Mouse (Mus musculus): ENCODE results near the gene Lmx1b. TPM values are rescaled to one million over a fixed set of nuclear protein-coding genes. Genes with fewer than 3 reads are reported as not detected.

Lmx1b gene
- polyA plus RNA-seq, 1 experiment from 2014 or later: 5.0 TPM

DNA sequence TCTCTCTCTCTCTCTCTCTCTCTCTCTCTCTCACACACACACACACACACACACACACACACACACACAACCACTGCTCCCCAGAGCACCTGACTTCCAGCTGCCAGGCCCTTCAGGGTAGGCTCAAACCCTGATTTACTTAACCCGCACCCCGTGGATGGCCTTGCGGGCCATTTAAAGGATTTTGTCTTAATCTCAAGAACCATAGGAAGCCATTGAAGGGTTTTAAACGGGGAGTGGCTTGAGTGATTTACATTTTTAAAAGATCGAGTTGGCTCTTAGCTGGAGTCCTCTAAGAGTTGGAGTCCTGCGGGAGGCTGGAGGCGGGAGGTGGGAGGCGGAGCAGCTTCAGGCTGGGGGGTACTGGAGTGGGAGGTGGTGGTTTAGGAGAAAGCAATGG, 58.4 kb downstream of the Lmx1b start:
- Histone ChIP-seq H3K27me3 (ENCODE audit: control insufficient read depth, insufficient read depth, low read length) (peaks cover 68% of the 10 kb centered on the region), H3K4me2 (replicated peaks; ENCODE audit: low read depth, low read length) (no peak overlapping the region), H3K36me3 (ENCODE audit: control insufficient read depth, insufficient read depth, low read length) (no peaks in the 10 kb centered on the region), H3K4me1 (replicated peaks; ENCODE audit: control insufficient read depth, insufficient read depth, low read length) (peaks cover 24% of the 10 kb centered on the region), H3K9ac (ENCODE audit: low read depth, low read length) (no peak overlapping the region), H3K9me3 (ENCODE audit: control insufficient read depth, low read length) (no peaks in the 10 kb centered on the region), H3K27ac (ENCODE audit: low read depth, low read length) (no peak overlapping the region), H3K4me3 (ENCODE audit: low read depth, low read length) (no peak overlapping the region)
- DNase-seq (ENCODE audit: low spot score) (no peak), ATAC-seq (ENCODE audit: low FRiP score) (no peak)
- WGBS: 4% methylated on average over 8 of the region's 8 CpGs

DNA sequence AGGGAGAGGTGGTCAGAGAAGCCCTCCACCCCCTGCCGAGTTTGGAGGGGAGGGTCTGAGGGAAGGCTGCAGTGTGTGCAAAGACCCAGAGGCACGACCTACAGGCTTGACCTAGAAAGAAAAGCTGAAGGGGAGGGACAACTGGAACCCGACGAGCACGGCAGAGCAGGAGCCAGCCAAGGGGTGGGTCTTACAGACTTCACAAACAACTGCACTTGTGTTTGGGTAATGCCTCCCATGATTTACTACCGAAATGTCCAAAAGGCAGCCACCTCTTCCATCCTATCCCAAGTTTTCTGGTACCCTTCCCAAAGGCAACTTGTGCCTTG, 58.9 kb downstream of the Lmx1b start:
- DNase-seq (ENCODE audit: low spot score) (no peak), ATAC-seq (ENCODE audit: low FRiP score) (no peak)
- H3K9me3 ChIP-seq (ENCODE audit: control insufficient read depth, low read length): no peaks in the 10 kb centered on the region
- H3K36me3 ChIP-seq (ENCODE audit: control insufficient read depth, insufficient read depth, low read length): no peaks in the 10 kb centered on the region
- no peak overlapping the region for H3K27ac ChIP-seq (ENCODE audit: low read depth, low read length)
- peaks cover 24% of the 10 kb centered on the region for H3K4me1 ChIP-seq (replicated peaks; ENCODE audit: control insufficient read depth, insufficient read depth, low read length)
- H3K9ac ChIP-seq (ENCODE audit: low read depth, low read length): no peak overlapping the region; the same call in 1 of the 2 replicates
- 0 out of 2 replicates have a peak overlapping the region, but pooled peaks have one; percentile 20 for H3K4me3 ChIP-seq (ENCODE audit: low read depth, low read length)
- H3K4me2 ChIP-seq (replicated peaks; ENCODE audit: low read depth, low read length): no peak overlapping the region
- WGBS: 0% methylated on average over 6 of the region's 6 CpGs
- H3K27me3 ChIP-seq (ENCODE audit: control insufficient read depth, insufficient read depth, low read length): peaks cover 70% of the 10 kb centered on the region

DNA sequence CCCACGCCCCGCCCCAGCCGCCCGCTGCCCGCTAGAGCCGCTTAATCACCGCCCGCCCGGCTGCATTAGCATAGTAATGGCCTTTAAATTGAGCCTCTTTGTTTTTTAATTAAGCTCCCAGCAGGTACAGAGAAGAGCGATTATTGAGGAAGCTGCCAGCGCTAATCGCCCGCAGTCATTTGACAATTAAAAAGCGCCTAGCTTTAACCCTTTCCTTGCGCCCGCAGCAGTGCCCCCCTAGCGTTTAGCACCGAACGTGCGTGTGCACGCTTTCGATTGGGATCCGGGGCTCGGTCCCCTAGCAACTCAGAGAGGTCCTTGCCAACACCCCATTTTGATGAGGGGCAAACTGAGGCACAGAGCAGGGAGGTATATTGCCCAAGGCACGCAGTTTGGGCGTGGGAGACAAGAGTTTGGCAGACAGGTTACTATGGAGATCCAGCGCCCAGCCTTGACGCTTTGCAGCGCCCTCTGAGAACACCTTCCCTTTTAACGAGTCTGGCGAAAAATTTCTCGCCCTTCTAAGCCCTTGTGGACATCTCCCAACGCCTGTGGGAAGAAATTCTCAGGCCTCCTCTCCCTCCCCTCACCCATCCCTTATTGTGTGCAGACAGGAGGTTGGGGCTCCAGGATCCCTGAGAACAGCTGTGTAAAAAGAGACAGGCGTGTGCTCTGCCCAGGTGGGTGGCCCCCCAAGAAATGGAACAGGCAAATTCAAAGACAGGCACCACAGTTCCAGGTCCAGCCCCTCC, 59.4 kb downstream of the Lmx1b start:
- Histone ChIP-seq H3K9ac (ENCODE audit: low read depth, low read length) (no peak overlapping the region; the same call in 1 of the 2 replicates), H3K4me1 (replicated peaks; ENCODE audit: control insufficient read depth, insufficient read depth, low read length) (peaks cover 24% of the 10 kb centered on the region), H3K27ac (ENCODE audit: low read depth, low read length) (no peak overlapping the region), H3K36me3 (ENCODE audit: control insufficient read depth, insufficient read depth, low read length) (no peaks in the 10 kb centered on the region), H3K4me2 (replicated peaks; ENCODE audit: low read depth, low read length) (peak overlapping the region; percentile 34), H3K4me3 (ENCODE audit: low read depth, low read length) (peak overlapping the region; percentile 20; the same call in 1 of the 2 replicates), H3K27me3 (ENCODE audit: control insufficient read depth, insufficient read depth, low read length) (peaks cover 71% of the 10 kb centered on the region), H3K9me3 (ENCODE audit: control insufficient read depth, low read length) (no peaks in the 10 kb centered on the region)
- no peak for DNase-seq (ENCODE audit: low spot score)
- no peak for ATAC-seq (ENCODE audit: low FRiP score)
- 2% methylated on average over 34 of the region's 34 CpGs for WGBS

DNA sequence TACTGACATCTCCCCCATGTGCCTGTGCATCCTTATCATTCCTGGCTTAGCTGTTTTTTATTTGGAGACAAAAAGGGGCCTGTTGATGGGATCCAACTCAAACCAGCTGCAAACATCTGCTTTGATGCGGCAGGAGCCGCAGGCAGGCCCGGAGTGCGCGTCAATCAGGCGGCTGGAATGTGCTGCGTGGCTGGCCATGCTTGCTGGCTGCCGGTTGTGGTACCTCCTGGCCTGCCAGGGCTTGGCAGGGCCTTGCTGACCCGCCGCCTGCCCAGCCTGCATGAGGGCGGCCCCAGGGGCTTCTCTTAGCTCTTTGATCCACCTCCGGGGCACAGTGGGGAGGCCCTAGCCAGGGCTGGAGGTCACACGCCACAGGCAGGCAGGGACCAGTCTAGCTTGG, 64.9 kb downstream of the Lmx1b start:
- H3K4me3 ChIP-seq (ENCODE audit: low read depth, low read length): no peak overlapping the region
- WGBS: 15% methylated on average over 13 of the region's 13 CpGs
- H3K9me3 ChIP-seq (ENCODE audit: control insufficient read depth, low read length): no peaks in the 10 kb centered on the region
- no peak for ATAC-seq (ENCODE audit: low FRiP score)
- no peak for DNase-seq (ENCODE audit: low spot score)
- H3K9ac ChIP-seq (ENCODE audit: low read depth, low read length): no peak overlapping the region
- no peaks in the 10 kb centered on the region for H3K36me3 ChIP-seq (ENCODE audit: control insufficient read depth, insufficient read depth, low read length)
- H3K4me1 ChIP-seq (replicated peaks; ENCODE audit: control insufficient read depth, insufficient read depth, low read length): peaks cover 2% of the 10 kb centered on the region; the same call in 1 of the 2 replicates
- H3K27ac ChIP-seq (ENCODE audit: low read depth, low read length): no peak overlapping the region
- no peak overlapping the region for H3K4me2 ChIP-seq (replicated peaks; ENCODE audit: low read depth, low read length)
- peaks cover 41% of the 10 kb centered on the region for H3K27me3 ChIP-seq (ENCODE audit: control insufficient read depth, insufficient read depth, low read length)

DNA sequence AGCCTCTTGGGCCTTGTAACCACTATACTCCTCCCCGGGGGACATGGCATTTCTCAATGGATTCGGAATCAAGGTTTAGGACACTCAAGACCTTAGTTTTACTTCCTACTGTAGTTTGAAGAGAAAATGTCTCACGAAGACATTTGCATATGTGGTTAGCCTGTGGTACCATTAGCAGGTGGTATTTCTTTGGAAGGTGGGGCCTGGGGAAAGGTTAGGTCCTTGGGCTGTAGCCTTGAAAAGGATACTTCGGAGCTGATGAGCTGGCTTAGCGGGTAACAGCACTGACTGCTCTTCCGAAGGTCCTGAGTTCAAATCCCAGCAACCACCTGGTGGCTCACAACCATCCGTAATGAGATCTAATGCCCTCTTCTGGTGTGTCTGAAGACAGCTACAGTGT, 67.2 kb downstream of the Lmx1b start:
- H3K4me1 ChIP-seq (replicated peaks; ENCODE audit: control insufficient read depth, insufficient read depth, low read length): no peaks in the 10 kb centered on the region
- no peak for DNase-seq (ENCODE audit: low spot score)
- 91% methylated on average over 7 of the region's 7 CpGs for WGBS

DNA sequence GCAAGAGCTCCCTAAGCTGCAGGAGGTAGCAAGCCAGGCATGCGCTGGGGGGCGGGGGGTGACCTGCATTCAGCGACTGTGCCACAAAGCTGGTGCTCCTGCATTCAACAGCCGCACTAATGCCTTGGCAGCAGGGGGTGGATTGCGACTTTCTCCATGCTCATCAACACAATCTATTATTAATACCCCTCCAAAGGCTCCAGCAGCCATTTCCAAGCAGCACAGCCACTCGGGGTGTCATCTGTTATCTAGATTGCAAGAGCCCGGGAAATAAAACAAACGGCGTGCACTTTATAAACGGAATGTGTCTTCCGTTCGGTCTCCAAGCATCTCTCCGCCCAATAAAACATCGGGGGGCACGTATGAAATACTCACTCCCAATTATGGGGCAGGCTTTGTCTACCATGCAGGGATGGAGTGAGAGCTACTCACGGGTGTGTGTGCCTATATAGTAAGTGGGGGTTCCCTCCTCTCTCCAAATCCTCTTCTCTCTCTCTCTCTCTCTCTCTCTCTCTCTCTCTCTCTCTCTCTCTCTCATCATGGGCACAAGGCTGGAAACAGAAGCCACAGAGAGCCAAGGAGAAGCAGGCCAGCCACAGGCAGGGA, 69.0 kb downstream of the Lmx1b start:
- no peak overlapping the region for H3K4me2 ChIP-seq (replicated peaks; ENCODE audit: low read depth, low read length)
- peaks cover 23% of the 10 kb centered on the region for H3K27me3 ChIP-seq (ENCODE audit: control insufficient read depth, insufficient read depth, low read length)
- H3K4me1 ChIP-seq (replicated peaks; ENCODE audit: control insufficient read depth, insufficient read depth, low read length): no peaks in the 10 kb centered on the region
- no peaks in the 10 kb centered on the region for H3K9me3 ChIP-seq (ENCODE audit: control insufficient read depth, low read length)
- H3K9ac ChIP-seq (ENCODE audit: low read depth, low read length): no peak overlapping the region
- DNase-seq (ENCODE audit: low spot score): no peak
- 45% methylated on average over 16 of the region's 16 CpGs for WGBS
- no peak for ATAC-seq (ENCODE audit: low FRiP score)
- no peaks in the 10 kb centered on the region for H3K36me3 ChIP-seq (ENCODE audit: control insufficient read depth, insufficient read depth, low read length)
- H3K4me3 ChIP-seq (ENCODE audit: low read depth, low read length): no peak overlapping the region
- 0 out of 2 replicates have a peak overlapping the region, but pooled peaks have one; percentile 10 for H3K27ac ChIP-seq (ENCODE audit: low read depth, low read length)

More for the DNA sequence above, 67.2 kb downstream of the Lmx1b start:
- Histone ChIP-seq H3K36me3 (ENCODE audit: control insufficient read depth, insufficient read depth, low read length) (no peaks in the 10 kb centered on the region), H3K4me2 (replicated peaks; ENCODE audit: low read depth, low read length) (no peak overlapping the region), H3K9ac (ENCODE audit: low read depth, low read length) (no peak overlapping the region), H3K27me3 (ENCODE audit: control insufficient read depth, insufficient read depth, low read length) (peaks cover 24% of the 10 kb centered on the region), H3K9me3 (ENCODE audit: control insufficient read depth, low read length) (no peaks in the 10 kb centered on the region), H3K4me3 (ENCODE audit: low read depth, low read length) (no peak overlapping the region), H3K27ac (ENCODE audit: low read depth, low read length) (no peak overlapping the region)
- ATAC-seq (ENCODE audit: low FRiP score): no peak

DNA sequence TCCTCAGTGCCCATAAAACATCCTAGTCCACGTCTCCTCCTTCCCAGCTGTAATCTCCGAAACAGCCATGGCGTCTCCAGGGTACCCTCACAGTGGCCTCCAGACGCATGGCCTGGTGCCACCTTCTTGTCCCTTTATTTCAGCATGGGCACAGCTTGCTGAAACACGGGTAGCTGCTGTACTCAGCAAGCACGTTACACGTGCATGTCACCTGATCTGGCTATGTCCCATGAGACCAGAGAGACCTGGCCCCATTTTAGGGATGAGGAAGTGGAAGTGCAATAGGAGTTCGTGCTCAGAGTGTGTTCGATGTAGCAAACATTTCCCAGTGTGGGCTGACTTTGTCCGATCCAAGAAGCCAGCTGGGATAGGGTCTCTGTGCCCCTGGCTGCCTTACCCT, 70.6 kb downstream of the Lmx1b start:
- WGBS: 73% methylated on average over 10 of the region's 10 CpGs
- Histone ChIP-seq H3K4me3 (ENCODE audit: low read depth, low read length) (no peak overlapping the region), H3K9ac (ENCODE audit: low read depth, low read length) (no peak overlapping the region), H3K27me3 (ENCODE audit: control insufficient read depth, insufficient read depth, low read length) (peaks cover 10% of the 10 kb centered on the region), H3K36me3 (ENCODE audit: control insufficient read depth, insufficient read depth, low read length) (no peaks in the 10 kb centered on the region), H3K4me1 (replicated peaks; ENCODE audit: control insufficient read depth, insufficient read depth, low read length) (no peaks in the 10 kb centered on the region), H3K4me2 (replicated peaks; ENCODE audit: low read depth, low read length) (no peak overlapping the region), H3K27ac (ENCODE audit: low read depth, low read length) (no peak overlapping the region), H3K9me3 (ENCODE audit: control insufficient read depth, low read length) (no peaks in the 10 kb centered on the region)
- ATAC-seq (ENCODE audit: low FRiP score): no peak
- DNase-seq (ENCODE audit: low spot score): no peak

DNA sequence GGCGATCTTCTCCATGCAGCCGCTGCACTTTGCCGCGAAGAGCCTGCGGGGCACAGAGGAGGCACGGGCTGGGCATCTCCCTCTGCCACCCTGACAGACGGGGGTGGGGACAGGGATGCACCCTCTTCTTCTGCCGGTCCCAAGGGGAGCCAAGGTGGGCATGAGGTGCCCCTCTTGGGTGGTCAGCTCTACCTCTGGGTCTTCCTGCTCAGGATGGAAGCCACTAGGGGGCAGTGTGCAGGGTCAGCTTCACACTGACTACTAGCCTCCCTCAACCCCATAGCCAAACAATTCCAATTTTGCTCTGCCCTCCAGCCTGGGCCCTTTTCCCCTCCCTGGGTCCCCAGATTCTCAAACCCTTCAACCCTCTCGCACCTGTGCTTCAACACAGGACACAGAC, 71.1 kb downstream of the Lmx1b start:
- DNase-seq (ENCODE audit: low spot score) (peak; percentile 76), ATAC-seq (ENCODE audit: low FRiP score) (no peak; the same call in 1 of the 2 replicates)
- H3K4me3 ChIP-seq (ENCODE audit: low read depth, low read length): no peak overlapping the region

DNA sequence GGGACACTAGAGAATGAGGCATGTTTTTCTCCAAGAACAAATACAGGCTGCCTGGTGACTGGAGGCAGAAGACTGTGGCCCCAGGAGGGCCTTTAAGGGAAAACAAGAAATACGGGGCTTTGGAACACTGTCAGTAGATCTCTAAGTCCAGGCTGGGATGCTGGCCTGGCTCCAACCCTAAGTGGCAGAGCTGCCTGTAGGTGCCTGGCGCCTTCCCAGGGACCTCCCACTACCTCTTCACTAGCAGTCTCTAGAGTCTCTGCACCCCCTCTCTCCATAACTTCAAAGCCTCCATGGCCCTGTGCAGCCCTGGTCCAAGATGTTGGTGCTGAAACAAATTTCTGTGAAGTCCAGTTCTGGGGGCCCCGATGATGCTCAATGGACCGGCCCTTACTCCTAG, 74.4 kb downstream of the Lmx1b start:
- Histone ChIP-seq H3K9ac (ENCODE audit: low read depth, low read length) (no peak overlapping the region), H3K4me1 (replicated peaks; ENCODE audit: control insufficient read depth, insufficient read depth, low read length) (no peaks in the 10 kb centered on the region), H3K4me2 (replicated peaks; ENCODE audit: low read depth, low read length) (no peak overlapping the region), H3K27ac (ENCODE audit: low read depth, low read length) (no peak overlapping the region), H3K27me3 (ENCODE audit: control insufficient read depth, insufficient read depth, low read length) (peaks cover 5% of the 10 kb centered on the region), H3K36me3 (ENCODE audit: control insufficient read depth, insufficient read depth, low read length) (no peaks in the 10 kb centered on the region), H3K9me3 (ENCODE audit: control insufficient read depth, low read length) (no peaks in the 10 kb centered on the region), H3K4me3 (ENCODE audit: low read depth, low read length) (no peak overlapping the region)
- ATAC-seq (ENCODE audit: low FRiP score): no peak
- 64% methylated on average over 4 of the region's 4 CpGs for WGBS
- DNase-seq (ENCODE audit: low spot score): no peak

More for the DNA sequence above, 71.1 kb downstream of the Lmx1b start:
- Histone ChIP-seq H3K9ac (ENCODE audit: low read depth, low read length) (no peak overlapping the region), H3K4me2 (replicated peaks; ENCODE audit: low read depth, low read length) (no peak overlapping the region; the same call in 1 of the 2 replicates), H3K9me3 (ENCODE audit: control insufficient read depth, low read length) (no peaks in the 10 kb centered on the region), H3K36me3 (ENCODE audit: control insufficient read depth, insufficient read depth, low read length) (no peaks in the 10 kb centered on the region), H3K27ac (ENCODE audit: low read depth, low read length) (no peak overlapping the region), H3K27me3 (ENCODE audit: control insufficient read depth, insufficient read depth, low read length) (peaks cover 10% of the 10 kb centered on the region), H3K4me1 (replicated peaks; ENCODE audit: control insufficient read depth, insufficient read depth, low read length) (no peaks in the 10 kb centered on the region)
- WGBS: 25% methylated on average over 9 of the region's 9 CpGs

All from hindbrain, embryonic 11.5 days (tissue).